Mouse (Mus musculus) forebrain, embryonic 16.5 days (tissue): ENCODE data around the gene Rasgrp4. TPM values are rescaled to one million over a fixed set of nuclear protein-coding genes. Genes with fewer than 3 reads are reported as not detected.

ENCODE experiments used
- ATAC-seq: fragments of 200-750 bp; cut with Nextera tagmentation; 2 replicates; pipeline ENCODE4 v1.8.0; 2017; ENCODE audit warnings: mild to moderate bottlenecking, moderate library complexity
- H3K27ac ChIP-seq: fragments of 300-500 bp; sonication (generic); 2 replicates; pipeline ENCODE4 v1.5.1; 2014; ENCODE audit warnings: low read length, control low read depth
- H3K27me3 ChIP-seq: fragments of 300-500 bp; sonication (generic); replicated peaks from 2 replicates; pipeline ENCODE4 v1.6.1; 2014; ENCODE audit warnings: low read length; ENCODE audit not compliant: control insufficient read depth, insufficient read depth
- H3K36me3 ChIP-seq: fragments of 300-500 bp; sonication (generic); 2 replicates; pipeline ENCODE4 v1.6.1; 2014; ENCODE audit not compliant: control insufficient read depth, insufficient read depth
- H3K4me1 ChIP-seq: fragments of 300-500 bp; sonication (generic); replicated peaks from 2 replicates; pipeline ENCODE4 v1.6.1; 2014; ENCODE audit warnings: low read length; ENCODE audit not compliant: control insufficient read depth, insufficient read depth
- H3K4me2 ChIP-seq: fragments of 300-500 bp; sonication (generic); 2 replicates; pipeline ENCODE4 v1.6.1; 2014; ENCODE audit warnings: mild to moderate bottlenecking, low read length, control low read depth
- H3K4me3 ChIP-seq: fragments of 300-500 bp; sonication (generic); replicated peaks from 2 replicates; pipeline ENCODE4 v1.5.1; 2014; ENCODE audit warnings: mild to moderate bottlenecking, low read length, control low read depth
- H3K9ac ChIP-seq: fragments of 300-500 bp; sonication (generic); replicated peaks from 2 replicates; pipeline ENCODE4 v1.6.1; 2014; ENCODE audit warnings: low read depth, low read length, control low read depth
- H3K9me3 ChIP-seq: fragments of 300-500 bp; sonication (generic); 2 replicates; pipeline ENCODE4 v1.6.1; 2016; ENCODE audit warnings: low read length; ENCODE audit not compliant: control insufficient read depth
- WGBS: fragments of 180-500 bp; shearing (Covaris S2); extraction: QIAGEN DNeasy Blood & Tissue Kit; methylation state at CpG from one replicate; pipeline ENCODE4 v1.1.7; 2014; 5-methylcytosine and 5-hydroxymethylcytosine counted together
- polyA plus RNA-seq: library from polyadenylated mRNA; unstranded; fragments of >200 nt; fragmentation: Nextera tagmentation; extraction: Ambion mirVana; gene quantifications from 2 replicates; pipeline ENCODE4 v1.2.1, GENCODE M21; 2015

The Rasgrp4 gene
- polyA plus RNA-seq, 1 experiment from 2014 or later, result 1.0 TPM

DNA sequence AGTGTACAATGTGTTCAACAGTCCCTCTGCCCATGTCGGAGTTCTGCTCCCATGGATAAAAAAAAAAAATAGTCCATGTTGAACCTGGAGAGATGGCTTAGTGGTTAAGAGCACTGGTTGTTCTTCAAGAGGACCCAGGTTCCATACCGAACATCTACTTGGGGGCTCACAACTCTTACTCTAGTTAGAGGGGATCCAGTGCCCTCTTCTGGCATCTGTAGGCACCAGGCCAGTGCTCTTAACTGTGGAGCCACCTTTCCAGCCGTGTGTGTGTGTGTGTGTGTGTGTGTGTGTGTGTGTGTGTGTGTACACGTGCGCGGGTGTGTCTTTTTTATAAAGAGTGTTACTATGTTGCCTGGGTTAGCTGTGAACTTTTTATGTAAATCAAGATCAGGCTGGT is 67.9 kb downstream of the Rasgrp4 start:
- Histone ChIP-seq H3K27me3 (no peaks in the 10 kb centered on the region), H3K36me3 (no peaks in the 10 kb centered on the region), H3K4me3 (no peak overlapping the region), H3K9me3 (no peaks in the 10 kb centered on the region), H3K4me1 (no peaks in the 10 kb centered on the region), H3K4me2 (no peak overlapping the region), H3K9ac (no peak overlapping the region), H3K27ac (no peak overlapping the region)
- ATAC-seq, result no peak
- 80% methylated on average over 6 of the region's 6 CpGs for WGBS

Other genes starting within 250 kb of the Rasgrp4 start
- gene Actn4, start 172.5 kb upstream of the Rasgrp4 start, polyA plus RNA-seq, result 150 and 155 TPM in 2 replicates
- gene Eif3k, start 153.0 kb upstream of the Rasgrp4 start, polyA plus RNA-seq, result 296 and 297 TPM in 2 replicates
- gene Map4k1, start 152.8 kb upstream of the Rasgrp4 start, polyA plus RNA-seq, result 6.7 and 10.0 TPM in 2 replicates
- 16.1 and 19.7 TPM in 2 replicates for gene Ryr1, start 9.7 kb upstream of the Rasgrp4 start, polyA plus RNA-seq
- 19.8 and 21.9 TPM in 2 replicates for gene Fam98c, start 21.4 kb downstream of the Rasgrp4 start, polyA plus RNA-seq
- 0.51 and 0.75 TPM in 2 replicates for gene Ggn, start 35.4 kb downstream of the Rasgrp4 start, polyA plus RNA-seq
- 6.0 and 7.5 TPM in 2 replicates for gene Spred3, start 35.6 kb downstream of the Rasgrp4 start, polyA plus RNA-seq
- 267 and 277 TPM in 2 replicates for gene Psmd8, start 45.9 kb downstream of the Rasgrp4 start, polyA plus RNA-seq
- gene Catsperg1, start 79.2 kb downstream of the Rasgrp4 start, polyA plus RNA-seq, result 1.3 and 2.5 TPM in 2 replicates
- 0.61 and 1.1 TPM in 2 replicates for gene Kcnk6, start 97.7 kb downstream of the Rasgrp4 start, polyA plus RNA-seq
- 76.3 and 81.0 TPM in 2 replicates for gene Yif1b, start 103.5 kb downstream of the Rasgrp4 start, polyA plus RNA-seq
- 0.65 and 1.5 TPM in 2 replicates for gene 2200002D01Rik, start 113.6 kb downstream of the Rasgrp4 start, polyA plus RNA-seq
- gene Spint2, start 147.1 kb downstream of the Rasgrp4 start, polyA plus RNA-seq, result 39.9 and 50.9 TPM in 2 replicates
- gene Ppp1r14a, start 154.5 kb downstream of the Rasgrp4 start, polyA plus RNA-seq, result 4.3 and 6.1 TPM in 2 replicates
- gene Dpf1, start 169.1 kb downstream of the Rasgrp4 start, polyA plus RNA-seq, result 259 and 270 TPM in 2 replicates